Mouse (Mus musculus): ENCODE results near the gene Trim38.
"Not testable (repeated sequence)": the region's sequence is repeated elsewhere in the genome, so short reads cannot be mapped to it uniquely, and the experiment has no call there.

Gene Trim38

GRCm38 (mm10) chr13:23746201-23747080 lies 23.3 kb upstream of the Trim38 start, which contains the start of gene Hist1h2bb:
Gene Hist1h2bb, plus strand, starts transcription at chr13:23746734.
- DNase-seq (ENCODE audit: low read depth): peak; percentile 82

GRCm38 (mm10) chr13:23747081-23747891 lies 22.4 kb upstream of the Trim38 start:
- DNase-seq (ENCODE audit: low read depth): no peak

GRCm38 (mm10) chr13:23747892-23748288 lies 21.8 kb upstream of the Trim38 start:
- no peak for DNase-seq (ENCODE audit: low read depth)

GRCm38 (mm10) chr13:23749563-23750121 lies 20.1 kb upstream of the Trim38 start:
- DNase-seq (ENCODE audit: low read depth): no peak

GRCm38 (mm10) chr13:23750839-23751477 lies 18.8 kb upstream of the Trim38 start, which contains the start of gene Hist1h2ab:
Gene Hist1h2ab, plus strand, starts transcription at chr13:23751126.
- not testable (repeated sequence) for DNase-seq (ENCODE audit: low read depth)

GRCm38 (mm10) chr13:23751478-23751956 lies 18.2 kb upstream of the Trim38 start:
- no peak for DNase-seq (ENCODE audit: low read depth)

GRCm38 (mm10) chr13:23752067-23752741 lies 17.5 kb upstream of the Trim38 start, which contains the start of gene Hist1h3b:
Gene Hist1h3b, plus strand, starts transcription at chr13:23752267.
- DNase-seq (ENCODE audit: low read depth): peak; percentile 89

- DNase-seq (ENCODE audit: low read depth): no peak
Observed at GRCm38 (mm10) chr13:23752742-23753172, 17.0 kb upstream of the Trim38 start.

- no peak for DNase-seq (ENCODE audit: low read depth)
Observed at GRCm38 (mm10) chr13:23753314-23754078, 16.2 kb upstream of the Trim38 start.

- DNase-seq (ENCODE audit: low read depth): no peak
Observed at GRCm38 (mm10) chr13:23755000-23755399, 14.7 kb upstream of the Trim38 start.

- peak; percentile 95 for DNase-seq (ENCODE audit: low read depth)
Observed at GRCm38 (mm10) chr13:23756790-23757189, 12.9 kb upstream of the Trim38 start, which contains the start of gene Hist1h4b. Gene Hist1h4b, plus strand, starts transcription at chr13:23757013.

- no peak for DNase-seq (ENCODE audit: low read depth)
Observed at GRCm38 (mm10) chr13:23757211-23757773, 12.4 kb upstream of the Trim38 start.

- no peak for DNase-seq (ENCODE audit: low read depth)
Observed at GRCm38 (mm10) chr13:23757921-23758320, 11.8 kb upstream of the Trim38 start.

- DNase-seq (ENCODE audit: low read depth): no peak
Observed at GRCm38 (mm10) chr13:23759251-23759771, 10.4 kb upstream of the Trim38 start.

- no peak for DNase-seq (ENCODE audit: low read depth)
Observed at GRCm38 (mm10) chr13:23759916-23760239, 9.8 kb upstream of the Trim38 start.

- DNase-seq (ENCODE audit: low read depth): no peak
Observed at GRCm38 (mm10) chr13:23760240-23760971, 9.3 kb upstream of the Trim38 start.

GRCm38 (mm10) chr13:23760972-23761864 lies 8.5 kb upstream of the Trim38 start, which contains the start of gene Hist1h4a:
Gene Hist1h4a, minus strand, starts transcription at chr13:23761230.
- peak; percentile 99 for DNase-seq (ENCODE audit: low read depth)

All from c-Kit-positive CD71-negative TER-119-negative erythroid progenitor cells, embryonic 14.5 days (primary cell).